Mouse (Mus musculus): ENCODE measurements around the gene Fam151b.

Fam151b gene

DNA sequence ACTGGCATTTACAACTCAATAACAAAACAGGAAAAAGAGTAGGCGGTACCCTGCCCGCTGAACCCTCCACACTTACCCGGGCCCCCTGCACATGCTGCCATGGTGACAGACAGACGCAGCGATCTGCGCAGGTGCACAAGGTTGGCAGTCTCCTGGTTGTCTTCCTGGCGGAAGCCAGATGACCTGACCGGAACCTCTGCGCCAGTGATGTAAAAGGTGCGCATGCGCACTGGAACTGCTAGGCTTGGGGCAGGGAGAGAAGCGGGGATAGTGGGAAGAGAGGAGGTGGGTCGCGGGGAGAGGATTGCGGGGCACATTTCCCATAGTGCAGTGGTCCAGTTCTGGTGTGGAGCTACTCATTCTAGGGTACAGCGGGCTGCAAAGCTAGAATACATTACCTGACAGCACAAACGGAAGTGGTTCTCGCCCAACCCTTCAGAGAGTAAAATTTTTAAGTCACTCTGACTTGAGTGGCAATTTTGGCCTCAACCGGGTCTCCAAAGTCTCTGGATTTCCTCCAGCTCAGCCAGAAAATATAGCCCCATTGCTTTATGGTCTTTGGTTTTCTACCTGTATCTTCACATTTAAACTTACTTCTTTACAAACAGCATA lies at the start of gene Fam151b:
Fam151b (minus strand) TSS at position 164 of the 612 bp plus-strand sequence.
- in situ Hi-C loops (cut with MboI; ENCODE audit: low sequenced_read_pairs): loop anchor here (25.0 kb wide), 1 partner anchor 597 kb away; the partner anchor contains the start of gene Ckmt2

DNA sequence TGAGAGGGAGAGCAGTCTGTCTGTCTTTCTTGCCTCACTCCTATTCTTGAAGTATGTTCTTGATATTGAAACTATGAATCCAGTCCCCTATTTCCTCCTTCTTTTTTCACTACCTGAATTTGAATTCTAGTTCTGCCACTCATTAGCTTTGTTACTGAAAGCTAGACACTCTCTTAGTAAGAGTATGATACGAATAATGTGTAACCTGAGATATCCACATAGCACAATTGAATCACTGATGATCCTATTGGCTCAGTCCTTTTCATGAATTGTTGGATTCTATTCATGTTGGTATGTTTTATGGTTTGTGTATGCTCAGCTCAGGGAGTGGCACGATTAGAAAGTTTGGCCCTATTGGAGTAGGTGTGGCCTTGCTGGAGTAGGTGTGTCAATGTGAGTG lies 48.4 kb upstream of the Fam151b start:
- in situ Hi-C loops (cut with MboI; ENCODE audit: low sequenced_read_pairs): no loop called here

DNA sequence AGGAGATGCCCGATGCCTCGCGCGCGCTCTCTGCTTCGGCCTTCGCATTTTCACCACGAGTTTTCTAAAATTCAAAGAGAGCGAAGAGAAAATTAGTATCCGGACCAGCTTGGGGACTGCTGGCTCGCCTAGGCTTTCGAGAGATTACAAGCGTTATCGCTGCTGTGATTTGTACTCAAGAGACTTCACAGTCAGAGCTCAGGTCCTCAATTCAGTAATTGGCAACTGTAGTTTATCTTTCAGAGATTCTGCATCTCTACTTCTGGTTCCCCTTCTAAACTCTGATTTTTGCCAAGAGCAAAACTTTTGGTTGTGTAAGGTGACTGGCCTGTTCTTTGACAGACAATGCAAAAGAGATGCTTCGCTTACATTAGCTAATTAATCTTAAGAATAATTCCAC lies 47.4 kb upstream of the Fam151b start:
- in situ Hi-C loops (cut with MboI; ENCODE audit: low sequenced_read_pairs): no loop called here

DNA sequence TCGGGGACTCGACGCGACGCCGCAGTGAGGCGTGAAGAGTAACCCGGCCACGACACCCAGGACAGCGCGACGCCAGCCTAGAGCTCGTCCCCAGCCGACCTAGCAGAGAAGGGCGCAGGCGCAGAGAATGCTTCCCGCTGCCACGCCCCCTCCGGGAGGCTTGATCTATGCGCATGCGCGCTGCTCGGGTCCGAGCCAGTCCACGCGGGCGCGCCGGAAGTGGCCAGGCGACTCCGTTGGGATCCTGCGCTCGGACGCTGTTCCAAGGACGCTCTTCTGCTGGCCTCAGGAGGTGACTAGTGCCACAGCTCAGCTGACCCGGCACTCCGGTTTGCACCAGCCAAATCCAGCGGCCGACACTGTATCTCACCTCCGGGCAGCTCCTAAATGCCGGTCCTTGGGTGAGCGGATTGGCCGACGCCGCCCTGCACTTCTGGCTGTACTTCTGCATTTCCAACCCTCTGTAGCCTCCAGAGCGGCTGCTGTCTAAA lies 47.0 kb upstream of the Fam151b start, which contains the start of gene Zfyve16:
Zfyve16 (minus strand) TSS at position 148 of the 491 bp plus-strand sequence.
- in situ Hi-C loops (cut with MboI; ENCODE audit: low sequenced_read_pairs): no loop called here

DNA sequence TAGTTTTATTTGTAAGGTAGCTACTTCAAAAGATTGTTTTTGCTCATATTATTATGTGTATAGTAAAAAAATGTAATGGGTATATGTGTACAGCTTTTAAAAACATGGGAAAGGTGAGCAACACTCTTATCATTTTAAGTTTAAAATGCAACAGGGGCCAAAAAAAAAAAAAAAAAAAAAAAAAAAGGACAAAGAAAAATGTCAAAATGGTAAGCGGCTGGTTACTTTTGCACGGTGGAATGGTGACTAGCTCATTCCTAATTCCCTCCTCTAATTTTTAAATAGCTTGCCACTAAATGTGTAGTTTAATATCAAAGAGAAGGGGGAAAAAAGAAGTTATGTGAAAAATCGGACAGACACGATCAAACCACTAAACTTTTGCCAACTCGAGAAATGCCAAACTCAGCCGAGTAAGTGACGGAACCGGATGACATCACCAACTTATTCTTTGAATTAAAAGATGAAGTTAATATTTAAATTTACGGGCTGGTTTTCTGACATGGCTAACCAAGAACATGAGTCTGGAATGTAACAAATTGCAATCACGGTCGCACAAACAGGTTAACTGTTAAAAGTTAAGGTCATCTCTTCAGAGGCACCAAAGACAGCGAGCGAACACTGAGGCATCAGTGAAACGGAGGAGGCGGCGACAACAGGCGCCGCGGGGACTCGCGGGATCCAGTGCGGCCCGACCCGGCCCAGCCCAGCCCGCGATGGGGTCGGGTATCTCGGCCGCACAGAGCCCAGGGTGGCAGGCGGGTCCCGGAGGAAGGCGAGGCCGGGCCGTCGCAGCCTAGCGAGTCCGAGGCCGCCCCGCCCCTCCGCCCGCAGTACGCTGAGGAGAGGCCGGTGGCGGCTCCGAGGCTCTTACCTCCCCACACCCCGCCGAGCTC lies 46.3 kb upstream of the Fam151b start:
- in situ Hi-C loops (cut with MboI; ENCODE audit: low sequenced_read_pairs): no loop called here

DNA sequence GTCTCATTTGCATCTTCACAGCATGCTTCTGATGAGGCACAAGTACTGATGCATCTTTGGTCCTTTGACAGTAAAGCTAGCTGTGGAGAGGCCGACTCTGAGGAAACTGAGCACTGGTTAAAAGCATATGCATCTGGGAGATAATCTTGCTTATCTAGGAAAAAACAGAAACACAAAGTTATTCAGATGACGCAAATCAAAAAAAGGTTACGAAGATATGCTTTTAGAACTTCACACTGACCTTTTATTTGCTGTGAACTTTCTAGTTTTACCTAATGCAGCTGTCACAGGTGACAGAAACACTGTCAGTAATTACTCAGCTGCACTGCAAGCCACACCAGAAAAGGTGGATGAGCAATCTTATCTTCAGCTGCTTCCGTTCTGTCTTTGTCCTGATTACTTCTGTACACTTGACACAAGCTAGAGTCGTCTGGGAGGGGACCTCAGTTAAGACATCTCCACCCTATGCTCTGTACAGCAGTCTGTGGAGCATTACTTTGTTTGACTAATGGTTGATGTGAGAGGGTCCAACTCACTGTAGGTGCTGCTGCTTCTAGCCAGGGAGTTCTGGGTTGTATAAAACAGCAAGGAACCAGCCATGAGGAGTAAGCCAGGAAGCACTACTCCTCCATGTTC lies 39.5 kb upstream of the Fam151b start:
- in situ Hi-C loops (cut with MboI; ENCODE audit: low sequenced_read_pairs): no loop called here

DNA sequence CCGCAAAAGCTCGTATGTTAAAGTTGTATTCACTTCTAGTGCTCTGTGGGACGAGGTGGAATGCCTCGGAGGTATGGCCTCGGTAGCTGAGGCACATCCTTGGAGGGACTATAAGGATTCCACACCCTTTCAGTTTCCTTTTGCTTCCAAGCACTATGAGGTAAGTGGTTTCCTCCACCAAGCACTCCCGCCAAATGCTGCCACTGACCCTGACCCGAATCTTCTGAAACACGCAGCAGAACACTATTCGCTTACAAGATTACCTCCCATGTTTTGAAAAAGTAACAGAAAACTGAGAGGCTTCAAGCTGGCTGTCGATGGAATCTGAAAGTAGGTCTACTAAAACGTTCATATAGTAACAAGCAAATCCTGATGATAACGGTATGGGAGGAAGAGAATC lies 21.1 kb upstream of the Fam151b start:
- in situ Hi-C loops (cut with MboI; ENCODE audit: low sequenced_read_pairs): no loop called here

DNA sequence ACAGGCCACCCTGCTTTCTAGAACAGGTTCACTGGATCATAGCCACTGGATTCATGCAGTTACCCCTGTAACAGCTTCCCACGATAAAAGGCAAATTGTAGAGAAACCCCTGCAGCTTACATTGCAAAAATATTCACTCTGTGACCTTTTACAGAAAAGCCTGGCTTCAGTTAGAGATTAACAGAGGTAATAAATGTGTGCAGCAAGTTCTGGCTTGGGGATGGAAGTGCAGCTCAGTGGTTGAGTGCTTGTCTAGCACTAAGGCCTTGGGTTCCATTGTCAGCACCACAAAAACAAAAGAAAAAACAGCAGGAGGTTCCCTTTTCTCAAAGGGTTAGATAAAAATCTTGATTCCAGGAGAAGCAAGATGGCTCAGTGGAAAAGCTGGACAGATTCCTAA lies 8.1 kb upstream of the Fam151b start:
- in situ Hi-C loops (cut with MboI; ENCODE audit: low sequenced_read_pairs): loop anchor here (25.0 kb wide), 1 partner anchor 605 kb away; the partner anchor contains the start of gene Ckmt2

DNA sequence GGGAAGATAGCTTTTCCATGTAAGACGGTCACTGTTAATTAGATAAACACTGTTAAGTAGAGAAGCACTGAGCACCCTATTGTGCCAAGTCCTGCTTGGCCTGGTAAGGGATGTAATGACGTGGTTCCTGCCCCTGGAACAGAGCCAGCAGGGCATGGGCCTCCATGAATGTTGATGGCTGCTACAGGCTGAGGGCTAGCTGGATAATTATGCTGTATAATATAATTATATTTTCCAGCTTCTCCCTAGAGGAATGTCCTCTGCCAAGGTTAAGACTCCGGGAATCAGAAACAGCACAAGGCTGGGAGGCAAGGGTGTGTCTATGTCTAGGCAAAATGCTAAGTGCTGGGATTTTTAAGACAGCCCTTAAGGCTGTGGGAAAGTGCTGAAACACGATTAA lies 7.0 kb upstream of the Fam151b start:
- in situ Hi-C loops (cut with MboI; ENCODE audit: low sequenced_read_pairs): loop anchor here (25.0 kb wide), 1 partner anchor 604 kb away; the partner anchor contains the start of gene Ckmt2

DNA sequence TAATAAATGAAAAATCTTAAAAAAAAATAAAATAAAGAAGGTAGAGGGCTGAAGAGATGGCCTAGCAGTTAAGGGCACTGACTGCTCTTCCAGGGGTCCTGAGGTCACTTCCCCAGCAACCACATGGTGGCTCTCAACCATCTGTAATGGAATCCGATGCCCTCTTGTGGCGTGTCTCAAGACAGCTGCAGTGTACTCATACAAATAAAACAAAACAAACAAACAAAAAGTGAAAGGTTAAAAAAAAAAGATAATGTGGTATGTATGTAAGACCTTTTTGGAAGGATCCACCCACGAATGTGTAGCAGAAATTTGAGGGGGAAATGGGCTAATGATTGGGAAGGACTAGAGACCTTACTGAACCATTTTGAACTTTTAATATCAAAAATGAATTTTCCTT lies 467 bp downstream of the Fam151b start:
- in situ Hi-C loops (cut with MboI; ENCODE audit: low sequenced_read_pairs): loop anchor here (25.0 kb wide), 1 partner anchor 596 kb away; the partner anchor contains the start of gene Ckmt2

DNA sequence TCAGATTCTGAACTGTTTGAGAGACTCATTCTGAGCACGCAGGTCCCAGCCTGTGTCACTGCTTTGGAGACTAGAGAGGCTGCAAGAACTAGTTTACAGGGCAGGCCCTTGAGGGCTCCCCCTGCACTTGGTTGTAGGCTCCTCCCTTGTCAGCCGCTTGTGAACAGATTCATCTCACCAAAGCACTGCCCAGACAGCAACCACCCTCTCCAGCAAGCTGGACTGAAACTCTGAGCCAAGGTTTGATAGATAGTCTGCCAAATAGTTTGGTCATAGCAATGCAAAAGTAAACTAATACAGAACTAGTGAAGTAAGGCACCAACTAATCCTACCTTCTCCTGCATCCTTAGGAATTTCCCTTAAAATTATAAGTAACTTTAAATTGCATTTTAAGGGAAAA lies 13.7 kb downstream of the Fam151b start:
- in situ Hi-C loops (cut with MboI; ENCODE audit: low sequenced_read_pairs): no loop called here

DNA sequence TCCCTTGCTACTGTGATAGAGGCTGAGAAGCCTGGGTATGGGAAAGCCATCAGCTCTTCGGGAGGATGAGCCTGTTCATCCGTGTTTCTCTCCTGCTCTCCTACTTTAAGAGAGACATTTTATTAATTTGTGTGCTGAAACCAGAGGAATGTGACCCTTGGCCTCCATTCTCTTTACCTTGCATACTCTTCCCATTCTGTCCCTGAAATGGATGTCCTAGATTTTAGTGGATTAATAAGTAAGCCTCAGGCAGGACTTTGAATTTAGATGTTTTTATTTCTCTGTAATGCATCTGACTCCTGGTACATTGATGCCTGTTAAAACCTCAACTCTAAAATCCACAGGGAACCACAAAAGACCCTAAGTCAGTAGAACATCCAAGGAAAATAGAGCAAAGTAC lies 14.4 kb downstream of the Fam151b start:
- in situ Hi-C loops (cut with MboI; ENCODE audit: low sequenced_read_pairs): no loop called here

DNA sequence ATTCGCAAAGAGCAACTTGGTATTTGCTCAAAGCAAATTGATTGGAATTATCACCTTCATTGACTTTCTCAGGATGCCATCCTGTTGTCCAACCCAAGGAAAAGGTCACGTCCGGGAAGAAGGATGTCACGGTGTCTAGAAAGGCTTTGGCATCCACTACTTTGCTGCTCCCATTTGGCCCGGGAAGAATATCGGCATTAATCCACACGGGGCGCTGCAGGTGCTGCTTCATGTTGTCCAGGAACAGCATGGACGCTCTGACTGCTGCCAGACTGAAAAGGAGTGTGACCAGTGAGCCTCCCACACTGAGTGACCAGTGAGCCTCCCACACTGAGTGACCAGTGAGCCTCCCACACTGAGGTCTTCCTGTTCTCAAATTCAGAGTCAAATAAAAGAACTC lies 15.9 kb downstream of the Fam151b start:
- in situ Hi-C loops (cut with MboI; ENCODE audit: low sequenced_read_pairs): no loop called here

DNA sequence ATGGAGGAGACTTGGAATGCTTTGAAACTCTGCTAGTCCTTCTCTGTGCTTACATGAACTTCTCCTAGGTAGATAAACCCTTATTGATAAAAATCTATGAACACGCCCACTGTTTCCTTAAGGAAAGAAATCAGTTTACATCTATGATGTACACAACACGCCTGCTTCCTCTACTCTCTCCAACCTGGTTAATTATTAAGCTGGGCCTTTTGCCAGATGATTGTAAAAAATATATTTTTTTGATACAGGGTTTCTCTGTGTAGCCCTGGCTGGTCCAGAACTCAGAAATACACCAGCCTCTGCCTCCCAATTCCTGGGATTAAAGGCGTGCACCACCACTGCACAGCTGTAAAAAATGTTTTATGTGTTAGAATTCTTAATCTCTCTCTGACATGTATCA lies 19.1 kb downstream of the Fam151b start:
- in situ Hi-C loops (cut with MboI; ENCODE audit: low sequenced_read_pairs): no loop called here

DNA sequence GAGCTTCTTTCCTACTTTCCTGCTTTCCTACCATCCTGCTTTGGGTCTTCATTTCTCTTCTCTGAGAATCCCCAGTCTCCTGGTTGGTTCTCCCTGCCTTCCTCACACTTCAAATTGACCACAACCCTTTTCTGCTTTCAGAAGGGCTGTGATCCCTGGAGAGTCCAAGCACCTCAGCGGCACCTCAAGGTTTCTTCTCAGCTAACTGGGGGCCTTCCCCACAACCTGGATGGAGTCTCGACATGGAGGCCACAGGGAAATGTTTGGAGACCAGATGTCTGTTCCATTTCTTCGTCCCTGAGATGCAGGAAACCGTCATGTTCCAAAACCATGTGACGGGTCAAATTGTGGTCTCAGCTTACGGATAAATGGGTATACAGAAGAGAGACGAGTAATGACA lies 36.9 kb downstream of the Fam151b start:
- in situ Hi-C loops (cut with MboI; ENCODE audit: low sequenced_read_pairs): no loop called here

DNA sequence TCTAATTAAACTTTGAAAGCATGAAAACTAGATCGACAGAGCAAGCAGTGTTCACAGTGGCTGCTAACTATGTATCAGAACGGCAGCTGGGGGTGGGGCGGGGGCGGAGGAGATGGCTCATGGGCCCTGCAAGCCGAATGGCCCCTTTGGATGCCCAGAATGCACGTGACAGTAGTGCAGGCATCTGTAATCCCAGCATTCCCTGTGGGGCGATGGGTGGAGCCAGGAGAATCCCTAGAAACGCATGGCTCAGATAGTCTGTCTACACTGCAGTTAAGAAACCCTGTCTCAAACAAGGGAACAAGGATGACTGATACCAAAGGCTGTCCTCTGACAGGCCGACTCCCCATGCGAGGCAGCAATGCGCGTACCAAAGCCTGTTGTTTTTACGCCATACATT lies 43.5 kb downstream of the Fam151b start:
- in situ Hi-C loops (cut with MboI; ENCODE audit: low sequenced_read_pairs): no loop called here

DNA sequence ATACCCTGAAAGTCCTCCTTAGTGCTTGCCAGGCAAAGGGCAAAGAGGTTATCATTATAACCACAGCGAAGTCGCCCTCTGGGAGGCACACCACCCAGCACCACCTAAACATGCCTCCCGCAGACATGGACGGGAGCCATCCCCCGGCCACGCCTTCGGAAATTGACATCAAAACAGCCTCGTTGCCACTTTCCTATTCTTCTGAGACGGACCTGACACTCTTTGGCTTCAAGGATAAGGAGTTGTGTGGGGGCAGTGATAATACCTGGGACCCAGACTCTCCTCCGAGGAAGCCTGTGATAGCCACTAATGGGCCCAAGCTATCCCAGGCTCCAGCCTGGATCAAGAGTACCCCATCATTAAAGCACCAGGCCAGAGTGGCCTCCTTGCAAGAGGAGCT lies 45.2 kb downstream of the Fam151b start:
- in situ Hi-C loops (cut with MboI; ENCODE audit: low sequenced_read_pairs): no loop called here

DNA sequence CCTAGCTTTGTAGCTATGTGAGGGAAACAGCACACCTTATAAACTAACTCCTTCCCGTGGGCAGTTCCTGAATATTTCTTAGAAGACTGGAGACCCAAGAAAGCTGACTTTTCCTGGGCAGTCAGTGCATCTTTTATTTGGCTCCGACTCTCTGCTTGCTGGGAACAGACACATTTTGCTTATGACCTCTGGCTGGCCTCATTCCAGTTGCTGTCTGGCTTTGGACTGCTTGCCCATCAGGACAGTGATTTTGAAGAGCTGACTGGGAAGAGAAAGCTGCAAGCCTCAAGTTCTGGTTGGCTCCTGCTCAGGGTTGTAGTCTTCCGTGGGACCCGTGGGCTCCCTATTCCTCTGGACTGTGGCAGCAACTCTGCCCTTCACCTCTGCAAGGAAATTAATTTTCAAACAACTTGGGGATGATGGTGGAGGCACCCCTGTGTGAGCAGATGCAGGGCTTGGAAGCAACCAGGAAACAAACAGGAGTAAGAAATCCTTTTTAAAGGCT lies 56.4 kb downstream of the Fam151b start:
- in situ Hi-C loops (cut with MboI; ENCODE audit: low sequenced_read_pairs): no loop called here

DNA sequence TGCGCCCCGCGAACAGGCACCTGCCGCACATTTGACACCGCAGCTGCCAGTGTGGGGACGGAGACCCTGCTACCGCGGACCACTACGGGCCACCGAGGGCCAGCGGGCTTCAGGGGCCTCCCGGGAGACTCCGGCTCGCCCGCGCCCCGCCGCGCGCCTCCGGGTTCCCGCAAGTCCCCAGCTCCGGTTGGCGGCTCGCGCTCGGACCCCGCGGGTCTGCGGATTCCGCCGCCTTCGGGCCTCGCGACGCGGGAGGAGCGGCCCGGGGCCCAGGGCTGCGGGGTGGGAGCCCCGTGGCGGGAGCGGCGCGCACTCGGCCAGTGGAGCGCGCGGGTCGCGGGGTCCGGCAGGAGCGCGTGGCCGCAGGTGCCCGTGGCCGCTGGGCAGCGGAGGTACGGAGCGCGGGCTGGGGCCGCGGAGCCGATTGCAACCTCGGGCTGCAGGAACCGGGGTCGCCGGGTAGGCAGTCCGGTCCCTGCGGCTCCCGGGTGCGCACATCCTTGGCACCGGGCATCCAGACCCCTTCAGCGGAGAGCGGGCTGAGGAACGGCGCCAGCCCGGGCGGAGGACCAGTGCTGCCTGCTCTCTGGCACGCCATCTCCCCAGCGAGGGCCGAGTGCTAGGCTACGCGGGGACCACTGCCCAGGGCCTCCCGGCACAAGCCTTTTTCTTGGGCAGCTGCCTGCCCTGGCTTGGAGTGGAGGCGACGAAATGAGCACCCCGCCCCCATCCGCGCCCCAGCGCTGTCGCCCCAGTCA lies 57.3 kb downstream of the Fam151b start:
- in situ Hi-C loops (cut with MboI; ENCODE audit: low sequenced_read_pairs): no loop called here

DNA sequence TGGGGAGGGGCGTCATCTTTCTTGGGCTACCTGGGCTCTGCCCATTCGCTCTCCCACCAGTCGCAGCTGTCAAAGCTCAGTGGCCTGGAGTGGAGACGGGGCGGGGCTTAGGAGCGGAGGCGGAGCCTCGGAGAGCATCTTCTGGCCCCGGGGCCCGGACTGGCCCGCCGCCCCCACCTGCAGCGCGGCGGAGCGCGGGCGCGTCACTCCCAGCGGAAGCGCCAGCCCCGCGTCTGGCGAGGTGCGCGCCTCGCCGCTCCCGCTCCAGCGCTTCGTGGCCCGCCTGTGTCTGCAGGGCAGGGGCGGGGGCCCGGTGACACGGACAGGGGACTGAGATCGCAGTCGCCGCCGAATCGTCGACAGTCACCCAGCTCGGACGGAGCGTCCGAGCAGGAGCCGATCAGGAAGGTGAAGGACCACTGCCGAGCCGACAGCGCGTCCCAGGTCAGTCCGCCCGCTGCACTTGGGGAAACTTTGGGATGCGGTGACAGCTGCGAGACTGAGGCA lies 58.0 kb downstream of the Fam151b start, which contains the start of gene Ankrd34b:
Ankrd34b (plus strand) TSS at position 139 of the 507 bp plus-strand sequence.
- in situ Hi-C loops (cut with MboI; ENCODE audit: low sequenced_read_pairs): no loop called here
